7 mouse cellular contexts compared by ENCODE assay signal in genomic region chr2:165880501-165881182, GRCm38 (mm10). TPM values are rescaled to one million over a fixed set of nuclear protein-coding genes. Genes with fewer than 3 reads are reported as not detected.
DNase-seq lines count a peak whose midpoint lies in the region; ATAC-seq lines count a peak whose summit lies in the region.

No protein-coding gene starts in this region.

- no peaks in the 10 kb centered on the region for H3K9me3 ChIP-seq in forebrain, embryonic 16.5 days (ENCODE audit: control insufficient read depth, low read length)
- no peaks in the 10 kb centered on the region for H3K9me3 ChIP-seq in hindbrain, embryonic 11.5 days (ENCODE audit: control insufficient read depth, low read length)
- H3K9me3 ChIP-seq in limb, embryonic 11.5 days (ENCODE audit: control insufficient read depth, low read length) = no peaks in the 10 kb centered on the region
- H3K9me3 ChIP-seq in midbrain, embryonic 13.5 days = no peaks in the 10 kb centered on the region

- 2% methylated on average over 15 of the region's 15 CpGs for WGBS in forebrain, embryonic 16.5 days
- WGBS in hindbrain, embryonic 11.5 days = 6% methylated on average over 15 of the region's 15 CpGs
- WGBS in limb, embryonic 11.5 days = 12% methylated on average over 15 of the region's 15 CpGs
- 4% methylated on average over 15 of the region's 15 CpGs for WGBS in midbrain, embryonic 13.5 days

- H3K9ac ChIP-seq in forebrain, embryonic 16.5 days (replicated peaks; ENCODE audit: low read depth, low read length) = peak overlapping the region; percentile 53
- peak overlapping the region; percentile 46 for H3K9ac ChIP-seq in hindbrain, embryonic 11.5 days (ENCODE audit: low read depth, low read length)
- H3K9ac ChIP-seq in limb, embryonic 11.5 days (ENCODE audit: low read length) = peak overlapping the region; percentile 59
- peak overlapping the region; percentile 79 for H3K9ac ChIP-seq in midbrain, embryonic 13.5 days (replicated peaks)

- no peaks in the 10 kb centered on the region for H3K36me3 ChIP-seq in forebrain, embryonic 16.5 days (ENCODE audit: control insufficient read depth, insufficient read depth)
- H3K36me3 ChIP-seq in hindbrain, embryonic 11.5 days (ENCODE audit: control insufficient read depth, insufficient read depth, low read length) = no peaks in the 10 kb centered on the region
- no peaks in the 10 kb centered on the region for H3K36me3 ChIP-seq in limb, embryonic 11.5 days (ENCODE audit: control insufficient read depth, insufficient read depth, low read length)
- no peaks in the 10 kb centered on the region for H3K36me3 ChIP-seq in midbrain, embryonic 13.5 days

- peak; percentile 72 for DNase-seq in Muller cell, postnatal 12 days (ENCODE audit: inconsistent ontology term)
- DNase-seq in cerebellum, adult 18-20 months = peak; percentile 96 to 97
- DNase-seq in hindbrain, embryonic 11.5 days (ENCODE audit: low spot score) = peak; percentile 71
- peak; percentile 76 for DNase-seq in limb, embryonic 11.5 days (ENCODE audit: low spot score)

- H3K27me3 ChIP-seq in forebrain, embryonic 16.5 days (replicated peaks; ENCODE audit: control insufficient read depth, insufficient read depth, low read length) = no peaks in the 10 kb centered on the region
- H3K27me3 ChIP-seq in hindbrain, embryonic 11.5 days (ENCODE audit: control insufficient read depth, insufficient read depth, low read length) = no peaks in the 10 kb centered on the region
- no peaks in the 10 kb centered on the region for H3K27me3 ChIP-seq in limb, embryonic 11.5 days (ENCODE audit: control insufficient read depth, insufficient read depth, low read length)
- no peaks in the 10 kb centered on the region for H3K27me3 ChIP-seq in midbrain, embryonic 13.5 days

- peak; percentile 17; the same call in 1 of the 2 replicates for ATAC-seq in forebrain, embryonic 16.5 days
- 0 out of 2 replicates have a peak, but pooled peaks have one; percentile 10 for ATAC-seq in hindbrain, embryonic 11.5 days (ENCODE audit: low FRiP score)
- ATAC-seq in limb, embryonic 11.5 days (ENCODE audit: insufficient number of reproducible peaks, low FRiP score, low TSS enrichment, low read depth) = no peak
- no peak; the same call in 1 of the 2 replicates for ATAC-seq in midbrain, embryonic 13.5 days
- ATAC-seq in granulocyte monocyte progenitor cell, adult 5-6 weeks (replicated peaks; ENCODE audit: poor library complexity, severe bottlenecking) = no peak

- peak overlapping the region; percentile 33 for H3K4me3 ChIP-seq in forebrain, embryonic 16.5 days (replicated peaks; ENCODE audit: low read length)
- H3K4me3 ChIP-seq in hindbrain, embryonic 11.5 days (ENCODE audit: low read depth, low read length) = 0 out of 2 replicates have a peak overlapping the region, but pooled peaks have one; percentile 4
- no peak overlapping the region for H3K4me3 ChIP-seq in limb, embryonic 11.5 days (ENCODE audit: low read depth, low read length)
- H3K4me3 ChIP-seq in midbrain, embryonic 13.5 days (replicated peaks) = peak overlapping the region; percentile 44

- H3K4me2 ChIP-seq in forebrain, embryonic 16.5 days (ENCODE audit: low read length) = peak overlapping the region; percentile 77
- H3K4me2 ChIP-seq in hindbrain, embryonic 11.5 days (replicated peaks; ENCODE audit: low read depth, low read length) = peak overlapping the region; percentile 56
- H3K4me2 ChIP-seq in limb, embryonic 11.5 days (ENCODE audit: low read depth, severe bottlenecking) = peak overlapping the region; percentile 51
- H3K4me2 ChIP-seq in midbrain, embryonic 13.5 days (replicated peaks) = peak overlapping the region; percentile 83

- peaks cover 94% of the 10 kb centered on the region for H3K4me1 ChIP-seq in forebrain, embryonic 16.5 days (replicated peaks; ENCODE audit: control insufficient read depth, insufficient read depth, low read length)
- H3K4me1 ChIP-seq in hindbrain, embryonic 11.5 days (replicated peaks; ENCODE audit: control insufficient read depth, insufficient read depth, low read length) = peaks cover 76% of the 10 kb centered on the region
- H3K4me1 ChIP-seq in limb, embryonic 11.5 days (ENCODE audit: control insufficient read depth, insufficient read depth, low read length) = peaks cover 93% of the 10 kb centered on the region
- peaks cover 97% of the 10 kb centered on the region for H3K4me1 ChIP-seq in midbrain, embryonic 13.5 days (replicated peaks)

- H3K27ac ChIP-seq in forebrain, embryonic 16.5 days (ENCODE audit: low read length) = peak overlapping the region; percentile 100
- H3K27ac ChIP-seq in hindbrain, embryonic 11.5 days (ENCODE audit: low read depth, low read length) = peak overlapping the region; percentile 85
- peak overlapping the region; percentile 98 for H3K27ac ChIP-seq in limb, embryonic 11.5 days (replicated peaks; ENCODE audit: low read depth, low read length)
- H3K27ac ChIP-seq in midbrain, embryonic 13.5 days = peak overlapping the region; percentile 100

RNA-seq across cellular contexts. Expression of gene Zmynd8, which starts 18.2 kb away (rescaled TPM):
- 69.8 and 81.5 TPM in 2 replicates for polyA plus RNA-seq in forebrain, embryonic 16.5 days (2015; fragmentation: Nextera tagmentation; extraction: Ambion mirVana)
- polyA plus RNA-seq in hindbrain, embryonic 11.5 days (2014; fragmentation: Nextera tagmentation; extraction: Ambion mirVana) = 41.9 and 52.9 TPM in 2 replicates
- 43.5 and 46.9 TPM in 2 replicates for polyA plus RNA-seq in limb, embryonic 11.5 days (2014; fragmentation: Nextera tagmentation; extraction: Ambion mirVana)
- polyA plus RNA-seq in midbrain, embryonic 13.5 days (2015; fragmentation: Nextera tagmentation; extraction: Ambion mirVana) = 85.4 and 86.8 TPM in 2 replicates
- 53.0 and 58.3 TPM in 2 replicates for total RNA-seq in granulocyte monocyte progenitor cell, adult 5-6 weeks (2014; fragmentation: Nextera tagmentation)
- total RNA-seq in granulocyte monocyte progenitor cell, adult 5-6 weeks (2017) = 32.2 and 33.7 TPM in 2 replicates

Comparison
In these comparisons a context has a peak if more than half of its experiments do, and no peak if none do; other contexts are left out.
1. ATAC-seq: peak in forebrain, embryonic 16.5 days (single experiment) and hindbrain, embryonic 11.5 days (single experiment); none in limb, embryonic 11.5 days (single experiment), midbrain, embryonic 13.5 days (single experiment) and granulocyte monocyte progenitor cell, adult 5-6 weeks (single experiment).
2. Peak in every context shown above with its lines, with median percentiles within 50 percentile points of each other: DNase-seq, H3K27ac ChIP-seq, H3K4me2 ChIP-seq and H3K9ac ChIP-seq.